Mouse (Mus musculus) left cerebral cortex, postnatal 36 days (tissue): ENCODE data around the gene Col4a4. TPM values are rescaled to one million over a fixed set of nuclear protein-coding genes. Genes with fewer than 3 reads are reported as not detected.

Source experiments
- DNase-seq, 2 experiments: peaks; one replicate each; pipeline ENCODE4 v3.0.0; 2021 to 2022; ENCODE audit warnings: low spot score in 2 of 2, mixed read lengths in 1 of 2
- intact Hi-C: fragments of 180-260 bp; cut with DNase I; formaldehyde crosslinking; loops from one replicate; pipeline ENCODE4 v1.15.1; 2025
- total RNA-seq, 2 experiments: library from RNA; stranded (reverse); gene quantifications; 2 replicates each; pipeline ENCODE4 v1.2.3; 2021

Col4a4 gene
- total RNA-seq, 2 experiments from 2014 or later = 1.2 to 2.4 TPM

DNA sequence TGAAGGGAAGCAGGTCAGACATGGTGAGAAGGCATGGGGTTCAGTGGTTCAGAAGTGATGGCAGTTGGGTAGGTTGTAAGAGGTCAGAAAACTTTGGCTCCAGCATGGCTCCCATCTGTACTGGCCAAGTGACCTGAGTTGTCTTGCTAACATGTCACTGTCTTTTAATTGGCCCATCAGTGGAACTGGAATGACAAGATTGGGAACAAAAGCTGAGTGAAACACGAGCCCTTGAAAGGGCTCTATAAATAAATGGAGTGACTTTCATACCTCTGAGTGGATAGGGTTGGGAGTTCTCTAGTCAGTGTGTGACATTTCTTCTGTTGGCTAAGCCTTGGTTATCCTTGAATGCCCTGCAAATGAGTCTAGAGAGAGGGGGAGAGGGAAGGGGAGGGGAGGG, 146.5 kb downstream of the Col4a4 start:
- no peak for DNase-seq
- intact Hi-C loops = no loop called here

DNA sequence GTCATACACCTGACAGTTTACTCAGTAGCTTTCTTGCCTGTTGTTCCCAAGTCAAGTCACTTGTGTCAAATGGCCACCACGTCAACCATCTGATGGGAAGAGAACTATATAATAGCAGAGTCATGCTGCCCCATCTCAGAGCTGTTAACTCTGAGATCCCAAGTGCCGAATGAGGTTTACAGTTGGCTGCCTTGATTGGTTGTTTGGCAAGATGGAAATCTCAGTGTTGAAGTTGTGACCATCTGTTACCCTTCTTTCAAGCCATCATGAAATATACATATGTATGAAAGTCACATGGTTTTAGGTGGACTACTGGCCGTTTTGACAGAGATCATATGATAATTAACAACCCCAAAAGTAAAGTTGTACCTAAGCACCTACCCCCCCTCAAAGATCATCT, 149.4 kb downstream of the Col4a4 start:
- intact Hi-C loops = no loop called here
- no peak for DNase-seq

DNA sequence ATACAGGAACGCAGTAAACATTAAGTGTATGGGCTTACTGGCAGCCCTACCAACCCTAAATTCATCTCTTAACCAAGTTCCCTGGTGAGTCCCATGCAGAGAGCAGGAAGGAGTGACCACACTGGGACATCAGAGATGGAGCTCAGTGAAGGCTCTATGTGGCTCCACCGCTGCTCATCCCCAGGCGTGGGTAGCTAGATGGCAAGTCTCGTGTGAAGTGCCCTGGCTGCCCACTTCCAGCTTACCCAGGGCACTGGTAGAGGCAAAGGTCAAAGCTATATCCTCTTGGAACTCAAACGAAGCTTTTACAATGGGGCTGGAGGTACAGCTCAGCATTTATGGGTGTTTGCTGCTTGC, 153.0 kb downstream of the Col4a4 start:
- intact Hi-C loops = loop anchor here (5.0 kb wide), 3 partner anchors 121 to 1116 kb away; partner anchors contain the start of gene Irs1
- DNase-seq = no peak

DNA sequence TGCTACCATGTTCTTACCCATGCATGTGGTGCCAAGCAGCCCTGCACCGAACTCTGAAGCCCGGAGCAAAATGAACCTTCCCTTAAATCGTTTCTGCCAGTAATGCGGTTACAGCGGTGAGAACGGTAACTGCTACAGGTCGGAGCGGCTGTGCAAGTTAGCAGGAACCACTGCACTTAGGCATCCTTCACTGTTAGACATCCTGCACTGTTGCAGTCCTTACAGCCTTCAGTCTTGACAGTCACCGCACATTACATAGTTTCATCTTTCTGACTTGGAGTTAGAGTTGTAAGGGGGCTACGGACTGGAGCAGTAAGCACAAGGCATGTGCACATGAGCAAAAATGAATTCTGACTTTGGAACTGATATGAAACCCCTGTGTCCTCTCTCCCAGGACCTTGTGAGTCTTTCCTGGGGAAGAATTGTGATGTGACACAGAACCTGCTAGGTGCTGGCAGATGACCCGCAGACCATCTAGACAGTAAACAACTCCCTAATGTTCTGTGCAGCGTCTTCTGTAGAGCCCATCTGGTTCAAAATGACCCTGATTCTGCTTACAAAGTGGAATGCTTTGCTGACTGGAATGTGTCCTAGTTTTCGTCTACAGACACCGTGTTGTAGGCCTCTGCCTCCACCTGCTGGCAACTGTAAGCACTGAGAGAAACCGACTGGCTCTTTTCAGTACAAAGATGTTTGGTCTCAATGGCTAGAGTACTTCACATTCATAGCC, 153.6 kb downstream of the Col4a4 start:
- intact Hi-C loops = loop anchor here (5.0 kb wide), 3 partner anchors 121 to 1116 kb away; partner anchors contain the start of gene Irs1
- DNase-seq = peak; percentile 61 to 71

DNA sequence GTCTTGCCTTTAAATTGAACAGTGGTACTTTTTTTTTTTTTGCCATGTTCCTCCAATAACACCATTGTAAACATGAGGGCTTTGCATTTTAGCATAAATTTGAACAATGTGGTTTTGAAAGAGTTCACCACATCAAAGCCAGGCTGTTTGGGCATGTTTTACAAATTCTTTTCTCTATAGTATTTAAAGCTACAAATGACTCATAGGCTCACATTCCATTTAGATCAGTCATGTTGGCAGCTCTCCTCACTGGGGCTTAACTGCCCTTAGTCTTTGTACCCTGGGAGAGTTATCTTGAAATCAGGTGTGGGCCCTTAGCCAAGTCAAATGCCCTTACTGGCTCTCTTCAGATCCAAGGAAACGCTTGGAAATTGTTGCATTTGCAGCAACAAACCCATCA, 157.6 kb downstream of the Col4a4 start:
- no peak for DNase-seq
- intact Hi-C loops = no loop called here

DNA sequence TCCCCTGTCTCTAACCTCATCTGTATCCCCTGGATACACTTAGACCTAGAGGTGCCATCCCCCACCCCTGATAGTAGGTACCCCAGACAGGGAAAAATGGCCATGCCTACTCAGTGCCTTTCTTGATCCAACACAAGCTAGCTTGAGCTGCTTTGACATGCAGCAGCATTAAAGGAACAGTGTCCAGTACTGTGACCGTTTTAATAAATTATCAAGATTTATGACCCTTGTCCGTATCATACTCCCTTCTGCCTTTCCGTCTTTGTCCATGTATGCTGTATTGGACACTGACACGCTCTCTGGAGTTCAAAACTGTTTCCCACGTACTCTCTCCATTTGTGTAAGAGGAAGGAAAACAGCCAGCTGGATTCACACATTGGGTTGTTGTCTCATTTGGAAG, 158.9 kb downstream of the Col4a4 start:
- intact Hi-C loops = no loop called here

DNA sequence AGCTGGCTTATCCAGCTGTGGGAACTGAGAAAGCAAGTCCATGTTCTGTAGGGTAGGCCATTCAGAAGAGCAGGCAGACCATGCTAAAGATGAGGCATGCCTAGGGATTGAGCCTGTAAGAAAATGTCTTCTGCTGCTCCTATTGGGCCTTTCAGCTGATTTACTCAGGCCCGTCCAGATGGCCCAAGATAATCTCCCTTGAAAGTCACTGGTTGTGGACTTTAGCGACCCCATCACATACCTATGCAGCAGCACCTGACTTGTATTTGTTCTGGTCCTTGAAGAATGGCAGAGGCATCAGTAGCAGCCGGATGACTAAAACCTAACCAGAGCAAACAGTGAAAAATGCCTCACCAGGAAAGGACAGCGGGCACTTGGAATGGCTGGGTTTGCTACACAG, 171.0 kb downstream of the Col4a4 start:
- intact Hi-C loops = no loop called here
- DNase-seq = no peak

More for the DNA sequence above, 158.9 kb downstream of the Col4a4 start:
- no peak for DNase-seq

DNA sequence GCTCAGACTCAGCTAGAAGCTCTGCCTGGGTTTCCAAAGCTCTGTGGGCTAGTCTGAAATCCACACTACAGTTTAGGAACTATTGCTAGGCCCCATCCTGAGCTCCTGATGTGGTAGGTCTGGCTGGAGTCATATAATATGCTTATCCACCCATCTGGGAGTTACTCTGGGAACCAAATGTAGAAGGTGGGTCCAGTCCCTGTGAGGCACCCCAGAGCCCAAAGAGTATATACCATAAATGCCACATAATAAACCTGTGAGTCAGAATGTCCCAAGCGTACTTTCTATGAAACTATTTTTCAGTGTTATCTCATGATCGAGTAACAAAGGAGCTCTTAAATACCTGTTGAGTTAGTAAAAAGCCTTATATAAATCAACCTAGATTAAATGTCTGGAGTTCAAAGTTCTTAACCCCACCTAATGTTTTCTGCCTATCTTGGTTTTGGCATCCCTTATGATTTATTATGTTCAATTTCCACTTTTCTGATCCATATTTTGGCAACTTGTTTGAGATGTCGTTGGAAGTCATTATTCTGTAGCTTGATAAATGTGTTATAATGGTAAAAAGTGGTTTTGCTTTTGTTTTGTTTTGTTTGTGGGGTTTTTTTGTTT, 172.1 kb downstream of the Col4a4 start:
- DNase-seq = no peak
- intact Hi-C loops = no loop called here

DNA sequence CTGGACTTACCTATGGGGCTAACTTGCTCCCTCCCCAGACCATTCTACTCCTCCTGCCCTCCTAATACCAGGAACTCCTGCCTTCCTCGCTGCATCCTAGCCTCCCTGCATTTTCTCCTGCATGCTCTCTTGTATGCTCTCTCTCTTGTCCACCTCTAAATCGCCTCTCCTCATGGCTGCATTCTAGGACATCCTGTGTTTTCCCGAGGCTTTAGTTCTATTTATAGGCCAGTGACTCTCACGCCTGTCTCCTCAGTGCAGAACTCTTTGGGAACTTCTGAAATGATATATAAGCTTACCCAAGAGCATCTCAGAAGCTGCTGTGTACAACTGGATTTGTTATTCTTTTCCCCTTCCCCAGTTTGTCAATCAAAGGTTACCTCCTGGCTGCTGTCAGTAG, 174.6 kb downstream of the Col4a4 start:
- DNase-seq = no peak
- intact Hi-C loops = no loop called here

DNA sequence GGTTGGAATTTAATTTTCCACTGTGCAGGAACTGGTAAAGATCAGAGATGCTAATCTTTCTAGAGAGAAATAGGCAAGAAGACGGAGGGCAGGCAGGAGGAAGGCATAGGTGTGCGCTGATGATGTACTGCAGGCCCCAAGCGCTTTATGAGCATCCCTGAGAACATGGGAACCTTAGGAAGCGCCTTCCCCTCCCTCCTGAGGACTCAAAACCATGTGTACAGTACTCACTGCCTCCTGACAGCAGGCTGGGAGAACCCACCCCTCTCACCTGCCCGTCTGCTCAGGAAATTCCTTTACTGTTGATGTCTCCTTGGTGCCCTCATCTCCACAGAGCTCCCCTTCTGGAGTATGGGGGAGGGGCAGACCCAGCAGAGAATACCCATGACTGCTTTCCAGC, 175.1 kb downstream of the Col4a4 start:
- intact Hi-C loops = no loop called here
- no peak for DNase-seq

DNA sequence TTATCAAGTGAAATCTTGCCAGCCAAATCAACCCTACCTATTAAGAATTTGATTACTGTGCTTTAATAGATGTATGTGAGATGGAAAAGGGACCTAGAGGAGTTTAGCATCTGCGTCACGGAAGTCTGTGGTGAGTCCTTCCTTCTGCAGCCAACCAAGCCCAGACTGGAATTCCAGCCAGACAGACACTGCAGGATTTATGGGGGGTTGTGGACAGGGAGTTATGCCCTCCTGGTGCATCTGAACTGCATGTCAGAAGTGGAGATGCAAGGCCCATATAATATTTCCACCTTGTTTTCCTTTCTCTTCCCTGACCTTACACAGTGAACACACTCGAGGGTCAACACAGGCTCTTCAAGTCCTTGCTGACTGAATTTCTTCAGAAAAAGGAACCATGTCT, 176.1 kb downstream of the Col4a4 start:
- intact Hi-C loops = no loop called here
- DNase-seq = no peak

DNA sequence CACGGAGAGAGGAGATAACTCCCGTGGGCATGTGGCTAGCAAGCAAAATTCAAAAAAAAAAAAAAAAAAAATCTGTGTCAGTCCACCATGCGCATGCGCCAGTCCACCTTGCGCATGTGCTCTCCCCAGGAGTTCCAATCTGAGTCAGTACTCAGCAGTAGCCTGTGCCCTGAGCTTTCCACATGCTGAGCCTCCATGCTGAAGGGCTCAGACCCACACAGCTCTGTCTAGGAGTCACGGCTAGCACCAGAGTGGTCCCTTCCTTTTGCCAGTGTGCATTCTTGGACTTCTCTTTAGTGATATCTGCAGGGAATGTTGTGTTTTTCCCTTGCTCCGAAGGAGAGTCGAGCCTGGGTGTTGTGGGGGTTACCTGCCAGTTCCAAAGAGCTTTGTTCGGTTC, 177.4 kb downstream of the Col4a4 start:
- no peak for DNase-seq
- intact Hi-C loops = no loop called here

DNA sequence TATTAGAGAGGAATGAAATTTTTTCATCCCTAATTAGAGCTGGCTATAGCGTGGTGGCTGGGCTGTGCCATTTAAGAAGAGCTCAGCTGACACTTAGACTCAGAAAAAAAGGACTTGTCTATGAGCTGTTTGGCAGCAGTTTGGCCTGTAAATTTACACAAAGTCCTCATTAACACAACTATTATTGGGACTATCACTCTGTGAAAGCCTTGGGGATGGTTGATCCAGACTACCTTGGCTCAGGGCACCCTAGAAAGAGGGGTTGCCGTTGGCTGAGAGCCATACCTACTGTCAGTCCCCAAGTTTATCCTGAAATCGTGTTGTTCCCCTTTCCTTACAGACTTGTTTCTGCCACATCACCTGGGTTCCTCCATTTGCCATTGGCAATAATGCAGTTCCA, 178.9 kb downstream of the Col4a4 start:
- no peak for DNase-seq
- intact Hi-C loops = no loop called here

Other genes starting within 250 kb of the Col4a4 start
- 1 to 10 TPM in 1 of 2 experiments, under 1 TPM in 1; 0.69 to 1.1 TPM for gene Col4a3, start 72 bp upstream of the Col4a4 start, total RNA-seq
- 100 to 1,000 TPM; 259 to 282 TPM for gene Mff, start 138.0 kb upstream of the Col4a4 start, total RNA-seq
- gene Tm4sf20, start 181.6 kb upstream of the Col4a4 start, total RNA-seq = not detected
- not detected for gene Gm47791, start 184.4 kb upstream of the Col4a4 start, total RNA-seq